Mouse (Mus musculus) G1E (cell line): Measurements from ENCODE around the gene Map2k1. TPM values are rescaled to one million over a fixed set of nuclear protein-coding genes. Genes with fewer than 3 reads are reported as not detected.
"Not testable (repeated sequence)": the region's sequence is repeated elsewhere in the genome, so short reads cannot be mapped to it uniquely, and the experiment has no call there.

ENCODE experiments used
- ATAC-seq: 2 replicates; pipeline ENCODE4 v1.8.0; 2016; ENCODE audit warnings: mild to moderate bottlenecking; ENCODE audit not compliant: insufficient number of reproducible peaks, poor library complexity, low FRiP score, severe bottlenecking; ENCODE audit errors: extremely low read depth
- DNase-seq: peaks from one replicate; pipeline ENCODE4 v3.0.0; 2012; ENCODE audit warnings: low spot score
- H3K27me3 ChIP-seq: 2 replicates; pipeline ENCODE4 v1.6.1; 2012; ENCODE audit warnings: mild to moderate bottlenecking, low read length, inconsistent platforms; ENCODE audit not compliant: insufficient read depth
- H3K36me3 ChIP-seq: replicated peaks from 2 replicates; pipeline ENCODE3; 2012; ENCODE audit warnings: mild to moderate bottlenecking, inconsistent platforms
- H3K4me1 ChIP-seq: 2 replicates; pipeline ENCODE4 v1.6.1; 2012; ENCODE audit warnings: low read depth, low read length, inconsistent platforms, mixed read lengths; ENCODE audit not compliant: insufficient read depth
- H3K4me3 ChIP-seq: 2 replicates; pipeline ENCODE4 v1.5.1; 2012; ENCODE audit warnings: low read depth, mild to moderate bottlenecking, inconsistent platforms, low read length, moderate library complexity, mixed read lengths
- H3K9me3 ChIP-seq: replicated peaks from 2 replicates; pipeline ENCODE4 v1.6.1; 2012; ENCODE audit warnings: inconsistent platforms
- CTCF ChIP-seq: IDR thresholded peaks from 2 replicates; pipeline ENCODE4 v1.5.1; 2012; ENCODE audit warnings: low read depth, low read length, inconsistent platforms, mixed read lengths
- GATA1 ChIP-seq: IDR thresholded peaks from 2 replicates; pipeline ENCODE4 v1.6.1; 2012; ENCODE audit warnings: borderline replicate concordance, low read length, inconsistent platforms, mixed read lengths
- GATA2 ChIP-seq: IDR thresholded peaks from 2 replicates; pipeline ENCODE4 v1.6.1; 2012; ENCODE audit warnings: low read depth, low read length, inconsistent platforms, borderline replicate concordance
- POLR2AphosphoS5 ChIP-seq: IDR thresholded peaks from 2 replicates; pipeline ENCODE4 v1.6.1; 2012; ENCODE audit warnings: low read depth, low read length, inconsistent platforms; ENCODE audit not compliant: insufficient replicate concordance
- TAL1 ChIP-seq: conservative IDR thresholded peaks from 2 replicates; pipeline ENCODE4 v1.6.1; 2012; ENCODE audit warnings: low read depth, low read length, inconsistent platforms, mixed read lengths
- polyA plus RNA-seq: library from polyadenylated mRNA; stranded (reverse); fragments of >175 nt; gene quantifications from 2 replicates; pipeline ENCODE4 v1.2.3, GENCODE M21; 2012
- total RNA-seq, 2 experiments: library from RNA; stranded (forward) in 1 of 2; stranded (reverse) in 1 of 2; fragments of 200-1000 nt in 1 of 2; fragments of >200 nt in 1 of 2; fragmentation: Nextera tagmentation in 1 of 2; gene quantifications; 2 replicates each; pipeline ENCODE4 v1.2.3; 2014 to 2017

Map2k1 gene
- total and polyA plus RNA-seq, 3 experiments = 40.0 to 121 (median 43.3) TPM

DNA sequence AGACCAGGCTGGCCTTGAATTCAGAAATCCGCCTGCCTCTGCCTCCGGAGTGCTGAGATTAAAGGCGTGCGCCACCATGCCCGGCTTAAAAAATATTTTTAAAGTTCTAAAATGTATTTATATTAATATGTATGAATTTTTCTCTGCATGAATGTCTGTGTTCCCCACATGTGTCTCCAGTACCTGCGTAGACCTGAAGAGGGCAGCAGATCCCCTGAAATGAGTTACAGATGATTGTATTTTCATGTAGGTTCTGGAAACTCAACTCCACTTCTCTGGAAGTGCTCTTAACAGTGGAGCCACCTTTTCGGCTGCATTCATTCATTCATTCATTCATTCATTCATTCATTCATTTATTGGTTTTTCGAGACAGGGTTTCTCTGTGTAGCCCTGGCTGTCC, 24.3 kb upstream of the Map2k1 start:
- no peak overlapping the region for H3K4me3 ChIP-seq
- ATAC-seq (no peak), DNase-seq (no peak)
- no peak for TF ChIP-seq TAL1
- no peak for TF ChIP-seq POLR2AphosphoS5
- no peak for TF ChIP-seq GATA2
- TF ChIP-seq CTCF = peak; percentile 52; the same call in 1 of the 2 replicates
- TF ChIP-seq GATA1 = no peak
- peaks cover 3% of the 10 kb centered on the region for H3K36me3 ChIP-seq
- peaks cover 8% of the 10 kb centered on the region for H3K4me1 ChIP-seq
- peaks cover 4% of the 10 kb centered on the region; the same call in 1 of the 2 replicates for H3K27me3 ChIP-seq
- H3K9me3 ChIP-seq = no peaks in the 10 kb centered on the region

DNA sequence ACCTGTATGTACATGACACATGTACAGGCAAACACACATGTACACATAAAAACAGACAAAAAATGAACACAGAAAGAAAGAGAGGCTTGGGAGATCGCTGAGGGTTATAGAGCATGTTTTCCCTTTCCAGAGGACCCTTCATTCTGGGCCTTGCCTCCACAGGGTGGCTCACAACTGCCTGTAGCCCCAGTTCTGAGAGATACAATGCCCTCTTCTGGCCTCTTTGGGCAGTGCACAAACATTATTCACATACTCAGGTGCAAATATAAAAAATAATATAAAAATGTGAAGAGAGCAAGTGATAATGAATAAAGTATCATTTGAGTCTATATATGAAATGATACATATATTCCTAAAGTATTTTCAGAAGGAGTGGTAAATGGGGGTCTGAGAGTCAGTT, 21.5 kb upstream of the Map2k1 start:
- no peak for ATAC-seq

DNA sequence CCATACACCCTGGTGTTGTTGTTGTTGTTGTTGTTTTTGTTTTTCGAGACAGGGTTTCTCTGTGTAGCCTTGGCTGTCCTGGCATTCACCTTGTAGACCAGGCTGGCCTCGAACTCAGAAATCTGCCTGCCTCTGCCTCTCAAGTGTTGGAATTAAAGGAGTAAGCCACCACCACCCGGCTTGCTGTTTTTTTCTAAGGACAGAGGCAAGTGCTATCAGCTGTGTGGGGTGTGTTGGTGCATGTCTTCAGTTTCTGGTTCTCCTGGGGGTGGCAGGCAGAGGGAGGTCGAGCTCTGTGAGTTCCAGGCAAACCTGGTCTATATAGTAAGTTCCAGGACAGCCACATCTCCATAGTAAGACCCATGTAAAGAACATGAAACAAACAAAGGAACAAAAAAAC, 20.9 kb upstream of the Map2k1 start:
- Histone ChIP-seq H3K36me3 (no peaks in the 10 kb centered on the region), H3K9me3 (no peaks in the 10 kb centered on the region), H3K27me3 (peaks cover 15% of the 10 kb centered on the region), H3K4me3 (no peak overlapping the region), H3K4me1 (no peaks in the 10 kb centered on the region)
- TF ChIP-seq POLR2AphosphoS5 (no peak), TAL1 (no peak), GATA2 (no peak)
- ATAC-seq = no peak
- no peak for DNase-seq

More for the DNA sequence above, 21.5 kb upstream of the Map2k1 start:
- peaks cover 15% of the 10 kb centered on the region for H3K27me3 ChIP-seq
- no peak for DNase-seq
- H3K9me3 ChIP-seq = no peaks in the 10 kb centered on the region
- H3K4me3 ChIP-seq = no peak overlapping the region
- H3K36me3 ChIP-seq = no peaks in the 10 kb centered on the region
- TF ChIP-seq TAL1 (no peak), CTCF (no peak), GATA2 (no peak), GATA1 (no peak), POLR2AphosphoS5 (no peak)
- H3K4me1 ChIP-seq = no peaks in the 10 kb centered on the region

DNA sequence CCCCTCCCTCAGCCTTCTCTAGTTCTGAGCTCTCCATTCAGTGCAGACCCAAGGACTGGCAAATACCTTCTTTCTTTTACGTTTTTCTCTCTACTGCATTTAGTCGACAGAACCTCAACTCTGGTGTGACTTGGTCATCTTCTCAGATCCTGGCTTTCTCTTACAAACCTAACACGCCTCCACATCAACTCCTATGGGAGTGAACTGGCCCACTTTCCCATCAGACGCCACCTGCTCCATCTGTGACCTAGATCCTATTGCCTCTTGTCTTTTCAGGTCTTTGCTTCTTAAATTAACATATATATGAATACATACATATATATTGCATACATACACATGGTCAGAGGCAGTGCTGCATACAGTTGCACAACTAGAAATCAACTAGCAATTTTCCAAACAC, 20.3 kb upstream of the Map2k1 start:
- Histone ChIP-seq H3K9me3 (no peaks in the 10 kb centered on the region), H3K36me3 (no peaks in the 10 kb centered on the region), H3K4me3 (no peak overlapping the region), H3K27me3 (peaks cover 15% of the 10 kb centered on the region), H3K4me1 (no peaks in the 10 kb centered on the region)
- TF ChIP-seq GATA2 (no peak), TAL1 (no peak), POLR2AphosphoS5 (no peak), GATA1 (no peak), CTCF (no peak)
- no peak for ATAC-seq
- no peak for DNase-seq

DNA sequence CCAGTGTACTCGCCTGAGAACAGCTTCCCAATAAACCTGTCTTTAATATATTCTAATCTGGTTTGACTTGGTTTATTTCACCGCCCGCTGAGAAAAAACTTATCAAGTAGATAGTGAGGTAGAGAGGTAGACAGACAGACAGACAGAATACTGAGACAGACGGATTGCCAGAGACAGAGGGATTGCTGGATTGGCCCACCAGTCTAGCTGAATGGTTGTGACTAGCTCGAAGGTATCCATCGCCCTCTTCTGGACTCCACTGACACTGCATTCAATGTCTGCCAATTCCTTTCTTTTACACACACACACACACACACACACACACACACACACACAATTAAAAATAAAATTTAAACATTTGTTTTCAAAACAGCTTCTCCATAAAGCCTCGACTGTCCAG, 19.2 kb upstream of the Map2k1 start:
- Histone ChIP-seq H3K36me3 (no peaks in the 10 kb centered on the region), H3K27me3 (peaks cover 15% of the 10 kb centered on the region), H3K9me3 (no peaks in the 10 kb centered on the region), H3K4me3 (no peak overlapping the region), H3K4me1 (peaks cover 4% of the 10 kb centered on the region; the same call in 1 of the 2 replicates)
- TF ChIP-seq GATA1 (no peak), TAL1 (no peak), CTCF (peak; percentile 26), POLR2AphosphoS5 (no peak), GATA2 (no peak)
- DNase-seq (no peak), ATAC-seq (no peak)

DNA sequence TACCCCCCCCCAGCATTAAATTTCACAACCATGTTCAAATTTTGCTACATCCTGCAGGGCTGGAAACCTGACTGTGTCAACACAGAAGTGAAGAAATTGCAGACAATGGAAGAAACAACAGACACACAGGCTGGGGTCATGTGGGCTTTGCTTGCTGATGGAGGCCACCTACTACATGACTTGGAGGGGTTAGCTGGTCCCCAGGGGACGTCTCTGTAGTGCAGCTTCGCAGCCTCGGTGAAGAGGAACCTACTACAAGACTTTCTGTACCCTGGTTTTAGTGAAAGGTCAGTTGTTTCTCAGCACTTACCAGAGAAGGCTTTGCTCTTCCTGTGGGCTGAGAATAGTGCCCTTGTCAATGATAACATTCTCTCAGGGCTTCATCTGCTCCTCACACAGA, 17.8 kb upstream of the Map2k1 start:
- peaks cover 15% of the 10 kb centered on the region for H3K27me3 ChIP-seq
- peaks cover 4% of the 10 kb centered on the region; the same call in 1 of the 2 replicates for H3K4me1 ChIP-seq
- DNase-seq (no peak), ATAC-seq (no peak)
- H3K4me3 ChIP-seq = no peak overlapping the region
- no peaks in the 10 kb centered on the region for H3K9me3 ChIP-seq
- no peaks in the 10 kb centered on the region for H3K36me3 ChIP-seq
- no peak for TF ChIP-seq CTCF

DNA sequence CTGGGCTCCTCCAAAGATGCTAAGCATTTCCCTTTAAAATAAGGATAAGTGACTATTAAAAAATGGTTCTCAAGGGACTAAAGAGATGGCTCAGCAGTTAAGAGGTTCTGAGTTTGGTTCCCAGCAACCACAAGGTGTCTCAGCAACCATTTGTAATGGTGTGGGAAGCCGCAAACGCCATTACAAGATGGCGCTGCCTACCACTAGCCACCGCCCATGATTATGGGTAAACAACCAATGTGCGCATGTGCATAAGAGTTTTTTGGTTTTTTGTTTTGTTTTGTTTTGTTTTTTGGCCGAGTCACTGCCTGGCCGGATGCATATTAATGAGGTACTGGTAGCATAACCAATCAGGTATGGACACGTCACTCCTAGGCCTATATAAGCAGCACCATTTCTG, 15.4 kb upstream of the Map2k1 start:
- not testable (repeated sequence) for DNase-seq, ATAC-seq, H3K4me1 ChIP-seq, H3K9me3 ChIP-seq, H3K36me3 ChIP-seq, H3K4me3 ChIP-seq
- peaks cover 15% of the 10 kb centered on the region for H3K27me3 ChIP-seq
